ENCODE assay signal across 7 mouse cellular contexts in genomic region chr5:38220328-38220912, GRCm38 (mm10). TPM values are rescaled to one million over a fixed set of nuclear protein-coding genes. Genes with fewer than 3 reads are reported as not detected.
DNase-seq lines count a peak whose midpoint lies in the region; ATAC-seq and TF ChIP-seq lines count a peak whose summit lies in the region.

Gene Zbtb49 (minus strand): TSS chr5:38220457.
Gene Lyar (plus strand): TSS chr5:38220470.

- under 1% methylated on average over 55 of the region's 55 CpGs for WGBS in embryonic facial prominence, embryonic 12.5 days
- under 1% methylated on average over 55 of the region's 55 CpGs for WGBS in kidney, adult 2 months
- under 1% methylated on average over 55 of the region's 55 CpGs for WGBS in limb, embryonic 12.5 days
- under 1% methylated on average over 55 of the region's 55 CpGs for WGBS in midbrain, embryonic 15.5 days
- 0% methylated on average over 55 of the region's 55 CpGs for WGBS in spleen, adult 2 months

- no peaks in the 10 kb centered on the region for H3K27me3 ChIP-seq in embryonic facial prominence, embryonic 12.5 days
- no peaks in the 10 kb centered on the region for H3K27me3 ChIP-seq in kidney, adult 2 months (replicated peaks; ENCODE audit: control insufficient read depth, insufficient read depth, low read length)
- H3K27me3 ChIP-seq in limb, embryonic 12.5 days: no peaks in the 10 kb centered on the region
- H3K27me3 ChIP-seq in midbrain, embryonic 15.5 days (replicated peaks): no peaks in the 10 kb centered on the region
- no peaks in the 10 kb centered on the region for H3K27me3 ChIP-seq in spleen, adult 2 months (ENCODE audit: control insufficient read depth, insufficient read depth, low read length)

- peaks cover 27% of the 10 kb centered on the region for H3K36me3 ChIP-seq in embryonic facial prominence, embryonic 12.5 days
- no peaks in the 10 kb centered on the region for H3K36me3 ChIP-seq in kidney, adult 2 months (ENCODE audit: control insufficient read depth, insufficient read depth, low read length)
- peaks cover 45% of the 10 kb centered on the region for H3K36me3 ChIP-seq in limb, embryonic 12.5 days
- H3K36me3 ChIP-seq in midbrain, embryonic 15.5 days (replicated peaks): 0 out of 2 replicates have a peak, but pooled peaks cover 3% of the 10 kb centered on the region
- H3K36me3 ChIP-seq in spleen, adult 2 months (ENCODE audit: control insufficient read depth, insufficient read depth, low read length): peaks cover 4% of the 10 kb centered on the region; the same call in 1 of the 2 replicates

- peak; percentile 30 for TF ChIP-seq POLR2A in kidney, adult 2 months (IDR thresholded peaks at IDR 0.05; ENCODE audit: low read depth, low read length)
- peak; percentile 36; the same call in 1 of the 2 replicates for TF ChIP-seq POLR2A in spleen, adult 2 months (IDR thresholded peaks at IDR 0.05; ENCODE audit: low read depth, low read length)

- DNase-seq in adrenal gland, postnatal 25 days: peak; percentile 95
- DNase-seq in heart, adult 18-20 months: peak; percentile 95 to 98
- peak; percentile 95 for DNase-seq in kidney, adult 2 months
- DNase-seq in spleen, adult 2 months (ENCODE audit: low read depth in 1 of 2, low spot score in 2 of 2): peak; percentile 74 to 92

- peaks cover 20% of the 10 kb centered on the region for H3K4me1 ChIP-seq in embryonic facial prominence, embryonic 12.5 days
- 0 out of 2 replicates have a peak, but pooled peaks cover 3% of the 10 kb centered on the region for H3K4me1 ChIP-seq in kidney, adult 2 months (ENCODE audit: control insufficient read depth, insufficient read depth, low read length)
- peaks cover 23% of the 10 kb centered on the region for H3K4me1 ChIP-seq in limb, embryonic 12.5 days (replicated peaks)
- H3K4me1 ChIP-seq in midbrain, embryonic 15.5 days: peaks cover 24% of the 10 kb centered on the region
- peaks cover 6% of the 10 kb centered on the region; the same call in 1 of the 2 replicates for H3K4me1 ChIP-seq in spleen, adult 2 months (ENCODE audit: control insufficient read depth, insufficient read depth, insufficient read length)

- no peak for TF ChIP-seq CTCF in kidney, adult 2 months (conservative IDR thresholded peaks at IDR 0.05; ENCODE audit: insufficient read depth, insufficient read length, low read depth, low read length)
- TF ChIP-seq CTCF in spleen, adult 2 months (IDR thresholded peaks at IDR 0.05; ENCODE audit: extremely low read depth, insufficient read depth, insufficient read length, insufficient replicate concordance): no peak

- peak within 1 kb of the TSS; percentile 67 for H3K9ac ChIP-seq in embryonic facial prominence, embryonic 12.5 days
- peak within 1 kb of the TSS; percentile 81 for H3K9ac ChIP-seq in limb, embryonic 12.5 days (replicated peaks)
- H3K9ac ChIP-seq in midbrain, embryonic 15.5 days: peak within 1 kb of the TSS; percentile 89

- H3K4me2 ChIP-seq in embryonic facial prominence, embryonic 12.5 days (replicated peaks): peak within 1 kb of the TSS; percentile 90
- peak within 1 kb of the TSS; percentile 88 for H3K4me2 ChIP-seq in limb, embryonic 12.5 days
- peak within 1 kb of the TSS; percentile 83 for H3K4me2 ChIP-seq in midbrain, embryonic 15.5 days

- H3K4me3 ChIP-seq in embryonic facial prominence, embryonic 12.5 days: peak within 1 kb of the TSS; percentile 89
- H3K4me3 ChIP-seq in kidney, adult 2 months (ENCODE audit: insufficient read depth, low read depth, low read length): peak within 1 kb of the TSS; percentile 80
- peak within 1 kb of the TSS; percentile 89 for H3K4me3 ChIP-seq in limb, embryonic 12.5 days (replicated peaks)
- H3K4me3 ChIP-seq in midbrain, embryonic 15.5 days: peak within 1 kb of the TSS; percentile 95
- peak within 1 kb of the TSS; percentile 93 for H3K4me3 ChIP-seq in spleen, adult 2 months (ENCODE audit: extremely low read depth, insufficient read depth, insufficient read length)

- peak; percentile 79 for ATAC-seq in embryonic facial prominence, embryonic 12.5 days (ENCODE audit: insufficient number of reproducible peaks, insufficient read depth, low FRiP score, low TSS enrichment)
- ATAC-seq in limb, embryonic 12.5 days (ENCODE audit: insufficient number of reproducible peaks, insufficient read depth, low FRiP score, low TSS enrichment, low read depth): peak; percentile 88
- peak; percentile 96 for ATAC-seq in midbrain, embryonic 15.5 days (replicated peaks)

- H3K27ac ChIP-seq in embryonic facial prominence, embryonic 12.5 days: peak within 1 kb of the TSS; percentile 69
- H3K27ac ChIP-seq in kidney, adult 2 months (ENCODE audit: insufficient read depth, low read depth, low read length): 0 out of 2 replicates have a peak within 1 kb of the TSS, but pooled peaks have one; percentile 29
- H3K27ac ChIP-seq in limb, embryonic 12.5 days: peak within 1 kb of the TSS; percentile 56; the same call in 1 of the 2 replicates
- H3K27ac ChIP-seq in midbrain, embryonic 15.5 days: peak within 1 kb of the TSS; percentile 84
- peak within 1 kb of the TSS; percentile 70 for H3K27ac ChIP-seq in spleen, adult 2 months (ENCODE audit: insufficient read depth, low read length)

- no peaks in the 10 kb centered on the region for H3K9me3 ChIP-seq in embryonic facial prominence, embryonic 12.5 days
- H3K9me3 ChIP-seq in limb, embryonic 12.5 days: no peaks in the 10 kb centered on the region
- H3K9me3 ChIP-seq in midbrain, embryonic 15.5 days: no peaks in the 10 kb centered on the region

RNA-seq across cellular contexts. Expression of gene Zbtb49, which starts in this region (rescaled TPM):
- 10.8 and 12.0 TPM in 2 replicates for total RNA-seq in adrenal gland, postnatal 25 days (2021)
- polyA plus RNA-seq in embryonic facial prominence, embryonic 12.5 days (2016; fragmentation: Nextera tagmentation; extraction: Ambion mirVana): 18.7 and 19.5 TPM in 2 replicates
- 1 to 10 TPM; 3.5 to 4.0 TPM for total RNA-seq in heart, adult 18-20 months (2021)
- polyA plus RNA-seq in kidney, adult 2 months (2012; rRNA removed): 7.1 and 8.5 TPM in 2 replicates
- 18.4 and 22.6 TPM in 2 replicates for polyA plus RNA-seq in limb, embryonic 12.5 days (2016; fragmentation: Nextera tagmentation; extraction: Ambion mirVana)
- polyA plus RNA-seq in midbrain, embryonic 15.5 days (2015; fragmentation: Nextera tagmentation; extraction: Ambion mirVana): 24.4 and 24.9 TPM in 2 replicates
- 17.2 and 21.1 TPM in 2 replicates for polyA plus RNA-seq in spleen, adult 2 months (2012; rRNA removed)

RNA-seq across cellular contexts. Expression of gene Lyar, which starts in this region (rescaled TPM):
- 18.0 and 20.7 TPM in 2 replicates for total RNA-seq in adrenal gland, postnatal 25 days (2021)
- 118 and 122 TPM in 2 replicates for polyA plus RNA-seq in embryonic facial prominence, embryonic 12.5 days (2016; fragmentation: Nextera tagmentation; extraction: Ambion mirVana)
- total RNA-seq in heart, adult 18-20 months (2021): 10 to 100 TPM; 15.5 to 17.4 TPM
- polyA plus RNA-seq in kidney, adult 2 months (2012; rRNA removed): 3.6 and 5.3 TPM in 2 replicates
- 130 and 151 TPM in 2 replicates for polyA plus RNA-seq in limb, embryonic 12.5 days (2016; fragmentation: Nextera tagmentation; extraction: Ambion mirVana)
- 40.5 and 40.7 TPM in 2 replicates for polyA plus RNA-seq in midbrain, embryonic 15.5 days (2015; fragmentation: Nextera tagmentation; extraction: Ambion mirVana)
- 3.1 and 3.9 TPM in 2 replicates for polyA plus RNA-seq in spleen, adult 2 months (2012; rRNA removed)

Comparison
In these comparisons a context has a peak if more than half of its experiments do, and no peak if none do; other contexts are left out.
1. Peak in every context shown above with its lines: DNase-seq, ATAC-seq, H3K4me3 ChIP-seq and H3K27ac ChIP-seq.
2. H3K27ac ChIP-seq: peak in every context shown above with its lines; median percentile 84 in midbrain, embryonic 15.5 days; 70 in spleen, adult 2 months; 69 in embryonic facial prominence, embryonic 12.5 days; 56 in limb, embryonic 12.5 days; 29 in kidney, adult 2 months.